Mouse (Mus musculus): ENCODE measurements around the gene Stk32c. TPM values are rescaled to one million over a fixed set of nuclear protein-coding genes. Genes with fewer than 3 reads are reported as not detected.

Gene Stk32c
- polyA plus RNA-seq, 2 experiments = 0.32 to 4.1 TPM

DNA sequence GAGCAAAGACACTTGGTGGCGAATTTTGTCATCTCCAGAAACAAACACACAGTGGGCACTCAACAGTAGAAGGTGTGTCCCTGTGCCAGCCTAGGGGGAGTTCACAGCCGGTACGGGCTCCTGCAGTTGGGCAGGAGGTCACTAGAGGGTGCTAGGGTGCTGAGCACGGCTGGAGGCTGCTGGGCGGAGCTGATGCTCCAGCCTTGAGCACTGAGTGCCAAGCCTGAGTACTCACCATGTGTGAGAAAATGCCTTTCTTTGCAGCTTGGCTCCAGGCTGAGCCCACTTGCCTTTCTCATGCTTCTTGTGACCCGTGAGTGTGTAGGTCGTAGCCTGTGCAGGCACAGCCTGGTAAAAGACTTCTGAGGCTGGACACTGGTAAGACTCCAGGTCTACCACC is 20.6 kb upstream of the Stk32c start:
- no peak overlapping the region for H3K4me2 ChIP-seq (replicated peaks; ENCODE audit: low read depth, low read length, severe bottlenecking)
- 0% methylated on average over 7 of the region's 7 CpGs for WGBS
- no peak for TF ChIP-seq POLR2A (IDR thresholded peaks at IDR 0.05; ENCODE audit: borderline replicate concordance, extremely low read depth, insufficient read depth, insufficient read length)
- no peak overlapping the region for H3K9ac ChIP-seq (ENCODE audit: low read depth, low read length, severe bottlenecking)
- no peak overlapping the region for H3K27ac ChIP-seq (replicated peaks; ENCODE audit: low read depth, low read length)
- ATAC-seq (ENCODE audit: low FRiP score, low read depth) (peak; percentile 84), DNase-seq (ENCODE audit: low spot score) (peak; percentile 87)
- H3K9me3 ChIP-seq (ENCODE audit: control insufficient read depth, low read length) = no peaks in the 10 kb centered on the region
- H3K4me1 ChIP-seq (ENCODE audit: control insufficient read depth, insufficient read depth, low read length) = peaks cover 15% of the 10 kb centered on the region
- H3K27me3 ChIP-seq (ENCODE audit: control insufficient read depth, insufficient read depth, low read length) = no peaks in the 10 kb centered on the region
- no peaks in the 10 kb centered on the region for H3K36me3 ChIP-seq (ENCODE audit: control insufficient read depth, insufficient read depth, low read length)
- H3K4me3 ChIP-seq (replicated peaks; ENCODE audit: low read length) = no peak overlapping the region

DNA sequence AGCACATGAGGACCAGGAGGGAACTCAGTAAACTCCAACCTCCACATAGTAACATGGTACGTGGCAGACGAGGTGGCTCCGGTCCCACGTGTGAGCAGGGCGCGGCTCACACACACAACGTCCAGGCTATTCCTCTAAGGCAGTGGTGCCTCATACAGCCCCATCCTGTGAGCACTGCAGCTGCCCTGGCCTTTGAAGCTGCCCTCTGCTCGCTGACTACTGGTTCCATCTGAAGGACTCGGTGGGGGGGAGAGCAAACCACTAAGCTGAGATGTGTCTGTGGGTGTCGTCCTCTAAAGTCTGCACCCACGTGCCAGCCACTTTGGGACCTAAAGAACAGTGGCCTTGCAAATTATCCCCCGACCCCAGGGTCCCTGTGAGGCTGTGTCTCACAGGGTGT is 17.1 kb upstream of the Stk32c start:
- Histone ChIP-seq H3K27ac (replicated peaks; ENCODE audit: low read depth, low read length) (no peak overlapping the region), H3K9me3 (ENCODE audit: control insufficient read depth, low read length) (no peaks in the 10 kb centered on the region), H3K36me3 (ENCODE audit: control insufficient read depth, insufficient read depth, low read length) (no peaks in the 10 kb centered on the region), H3K4me1 (ENCODE audit: control insufficient read depth, insufficient read depth, low read length) (peaks cover 15% of the 10 kb centered on the region), H3K4me2 (replicated peaks; ENCODE audit: low read depth, low read length, severe bottlenecking) (no peak overlapping the region), H3K9ac (ENCODE audit: low read depth, low read length, severe bottlenecking) (no peak overlapping the region), H3K27me3 (ENCODE audit: control insufficient read depth, insufficient read depth, low read length) (no peaks in the 10 kb centered on the region), H3K4me3 (replicated peaks; ENCODE audit: low read length) (no peak overlapping the region)
- ATAC-seq (ENCODE audit: low FRiP score, low read depth) = no peak
- WGBS = 53% methylated on average over 12 of the region's 12 CpGs
- no peak for DNase-seq (ENCODE audit: low spot score)
- no peak for TF ChIP-seq POLR2A (IDR thresholded peaks at IDR 0.05; ENCODE audit: borderline replicate concordance, extremely low read depth, insufficient read depth, insufficient read length)

DNA sequence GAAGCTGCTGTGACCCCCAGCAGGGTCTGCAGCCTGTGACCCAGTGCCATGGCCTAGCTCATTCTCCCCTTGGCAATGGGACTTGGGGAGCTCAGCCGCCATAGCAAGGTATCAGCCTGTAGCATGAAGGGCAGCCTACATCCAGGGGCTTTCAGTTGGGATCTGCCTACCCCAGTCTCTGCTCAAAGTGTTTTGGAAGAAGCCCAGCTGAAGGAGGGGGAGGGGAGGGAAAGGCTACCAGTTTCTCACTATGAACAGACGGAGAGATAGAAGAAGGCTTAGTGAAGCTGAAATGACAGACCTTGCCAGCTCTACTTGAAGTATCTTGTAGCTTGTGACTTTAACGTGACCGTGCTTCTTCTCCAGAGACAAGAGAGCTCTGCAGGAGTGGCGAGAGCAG is 16.7 kb upstream of the Stk32c start:
- Histone ChIP-seq H3K27ac (replicated peaks; ENCODE audit: low read depth, low read length) (no peak overlapping the region), H3K36me3 (ENCODE audit: control insufficient read depth, insufficient read depth, low read length) (no peaks in the 10 kb centered on the region), H3K9me3 (ENCODE audit: control insufficient read depth, low read length) (no peaks in the 10 kb centered on the region), H3K4me2 (replicated peaks; ENCODE audit: low read depth, low read length, severe bottlenecking) (no peak overlapping the region), H3K4me1 (ENCODE audit: control insufficient read depth, insufficient read depth, low read length) (peaks cover 11% of the 10 kb centered on the region), H3K4me3 (replicated peaks; ENCODE audit: low read length) (no peak overlapping the region), H3K27me3 (ENCODE audit: control insufficient read depth, insufficient read depth, low read length) (no peaks in the 10 kb centered on the region), H3K9ac (ENCODE audit: low read depth, low read length, severe bottlenecking) (no peak overlapping the region)
- 82% methylated on average over 5 of the region's 5 CpGs for WGBS
- no peak for TF ChIP-seq POLR2A (IDR thresholded peaks at IDR 0.05; ENCODE audit: borderline replicate concordance, extremely low read depth, insufficient read depth, insufficient read length)
- DNase-seq (ENCODE audit: low spot score) (no peak), ATAC-seq (ENCODE audit: low FRiP score, low read depth) (no peak)

DNA sequence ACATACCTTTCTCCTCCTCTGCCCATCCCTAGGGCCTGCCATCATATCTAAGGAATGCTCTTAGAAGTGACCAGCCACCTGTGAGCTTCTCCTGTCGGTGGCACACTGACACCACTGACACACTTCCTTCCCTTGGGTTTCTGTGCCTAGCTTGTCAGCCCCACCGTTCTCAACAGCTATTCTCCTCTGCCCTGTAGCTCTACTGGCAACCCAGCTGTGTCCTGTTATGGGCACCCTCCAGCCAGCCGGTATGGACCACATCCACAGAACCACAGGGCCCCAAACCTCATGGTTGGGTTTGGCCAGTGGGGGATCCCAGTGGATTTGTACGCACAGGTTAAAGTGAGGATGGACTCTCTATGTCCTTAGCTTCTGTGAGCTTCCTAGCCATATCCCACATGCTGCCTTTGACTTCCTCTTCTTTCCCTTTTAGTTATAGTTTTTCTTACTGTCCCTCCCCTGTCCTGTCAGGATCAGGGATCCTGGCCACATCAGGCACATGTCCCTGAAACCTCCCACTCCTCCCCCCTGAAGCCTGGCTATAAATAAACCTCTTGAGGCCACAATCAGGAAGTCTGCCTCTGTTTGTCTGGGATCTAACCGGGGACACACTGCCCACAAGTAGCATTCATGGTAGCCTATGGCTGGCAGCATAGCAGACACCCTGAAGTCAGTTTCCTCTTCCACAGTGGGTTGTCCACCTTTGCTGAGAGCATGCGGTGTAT is 15.5 kb upstream of the Stk32c start:
- 76% methylated on average over 6 of the region's 6 CpGs for WGBS
- Histone ChIP-seq H3K27me3 (ENCODE audit: control insufficient read depth, insufficient read depth, low read length) (no peaks in the 10 kb centered on the region), H3K4me1 (ENCODE audit: control insufficient read depth, insufficient read depth, low read length) (no peaks in the 10 kb centered on the region; the same call in 1 of the 2 replicates), H3K9me3 (ENCODE audit: control insufficient read depth, low read length) (no peaks in the 10 kb centered on the region), H3K27ac (replicated peaks; ENCODE audit: low read depth, low read length) (no peak overlapping the region), H3K4me2 (replicated peaks; ENCODE audit: low read depth, low read length, severe bottlenecking) (no peak overlapping the region), H3K36me3 (ENCODE audit: control insufficient read depth, insufficient read depth, low read length) (no peaks in the 10 kb centered on the region), H3K9ac (ENCODE audit: low read depth, low read length, severe bottlenecking) (no peak overlapping the region), H3K4me3 (replicated peaks; ENCODE audit: low read length) (no peak overlapping the region)
- no peak for TF ChIP-seq POLR2A (IDR thresholded peaks at IDR 0.05; ENCODE audit: borderline replicate concordance, extremely low read depth, insufficient read depth, insufficient read length)
- DNase-seq (ENCODE audit: low spot score) = no peak
- no peak for ATAC-seq (ENCODE audit: low FRiP score, low read depth)

DNA sequence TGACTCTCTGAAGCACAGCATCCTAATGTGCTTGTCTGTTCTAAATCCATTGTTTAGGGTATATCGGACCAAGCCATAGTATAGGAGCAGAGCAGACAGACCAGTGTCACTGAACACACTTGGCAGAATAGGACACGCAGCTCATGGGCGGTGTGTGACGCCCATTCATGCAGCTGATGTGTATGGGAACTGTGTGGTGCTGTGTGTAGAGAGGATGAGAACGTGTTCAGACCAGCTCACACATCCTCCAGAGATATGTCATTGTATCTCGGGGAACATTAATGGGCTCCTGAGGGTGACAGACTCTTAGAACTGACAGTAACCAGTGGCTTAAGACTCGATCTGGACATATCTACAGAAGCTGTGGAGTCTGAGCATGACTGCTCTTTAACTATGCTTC is 13.3 kb upstream of the Stk32c start:
- H3K27me3 ChIP-seq (ENCODE audit: control insufficient read depth, insufficient read depth, low read length) = no peaks in the 10 kb centered on the region
- H3K27ac ChIP-seq (replicated peaks; ENCODE audit: low read depth, low read length) = no peak overlapping the region
- H3K4me3 ChIP-seq (replicated peaks; ENCODE audit: low read length) = no peak overlapping the region
- H3K4me2 ChIP-seq (replicated peaks; ENCODE audit: low read depth, low read length, severe bottlenecking) = no peak overlapping the region
- no peak for TF ChIP-seq POLR2A (IDR thresholded peaks at IDR 0.05; ENCODE audit: borderline replicate concordance, extremely low read depth, insufficient read depth, insufficient read length)
- no peaks in the 10 kb centered on the region for H3K4me1 ChIP-seq (ENCODE audit: control insufficient read depth, insufficient read depth, low read length)
- H3K9ac ChIP-seq (ENCODE audit: low read depth, low read length, severe bottlenecking) = no peak overlapping the region
- H3K9me3 ChIP-seq (ENCODE audit: control insufficient read depth, low read length) = no peaks in the 10 kb centered on the region
- 85% methylated on average over 7 of the region's 7 CpGs for WGBS
- ATAC-seq (ENCODE audit: low FRiP score, low read depth) = no peak
- no peak for DNase-seq (ENCODE audit: low spot score)
- H3K36me3 ChIP-seq (ENCODE audit: control insufficient read depth, insufficient read depth, low read length) = no peaks in the 10 kb centered on the region
